Mouse (Mus musculus) hindbrain, embryonic 16.5 days (tissue): Measurements from ENCODE around the gene Ccdc18. TPM values are rescaled to one million over a fixed set of nuclear protein-coding genes. Genes with fewer than 3 reads are reported as not detected.
"Not testable (repeated sequence)": the region's sequence is repeated elsewhere in the genome, so short reads cannot be mapped to it uniquely, and the experiment has no call there.

Experiments
- ATAC-seq: fragments of 200-750 bp; cut with Nextera tagmentation; 2 replicates; pipeline ENCODE4 v1.8.0; 2017; ENCODE audit warnings: moderate TSS enrichment, moderate library complexity
- H3K27ac ChIP-seq: fragments of 300-500 bp; sonication (generic); 2 replicates; pipeline ENCODE4 v1.5.1; 2014; ENCODE audit warnings: low read depth, mild to moderate bottlenecking, control low read depth, low read length, moderate library complexity
- H3K27me3 ChIP-seq: fragments of 300-500 bp; sonication (generic); replicated peaks from 2 replicates; pipeline ENCODE4 v1.6.1; 2014; ENCODE audit warnings: low read length; ENCODE audit not compliant: control insufficient read depth, insufficient read depth
- H3K36me3 ChIP-seq: fragments of 300-500 bp; sonication (generic); 2 replicates; pipeline ENCODE4 v1.6.1; 2014; ENCODE audit warnings: mild to moderate bottlenecking, low read length, moderate library complexity, mixed read lengths; ENCODE audit not compliant: control insufficient read depth, insufficient read depth
- H3K4me1 ChIP-seq: fragments of 300-500 bp; sonication (generic); 2 replicates; pipeline ENCODE4 v1.6.1; 2014; ENCODE audit warnings: low read depth, low read length; ENCODE audit not compliant: control insufficient read depth, insufficient read depth
- H3K4me2 ChIP-seq: fragments of 300-500 bp; sonication (generic); 2 replicates; pipeline ENCODE4 v1.6.1; 2014; ENCODE audit warnings: mild to moderate bottlenecking, low read length, control low read depth, moderate library complexity
- H3K4me3 ChIP-seq: fragments of 300-500 bp; sonication (generic); 2 replicates; pipeline ENCODE4 v1.5.1; 2014; ENCODE audit warnings: mild to moderate bottlenecking, low read length, control low read depth, moderate library complexity
- H3K9ac ChIP-seq: fragments of 300-500 bp; sonication (generic); 2 replicates; pipeline ENCODE4 v1.6.1; 2014; ENCODE audit warnings: low read depth, mild to moderate bottlenecking, control low read depth, low read length, moderate library complexity
- H3K9me3 ChIP-seq: fragments of 300-500 bp; sonication (generic); 2 replicates; pipeline ENCODE4 v1.6.1; 2014; ENCODE audit warnings: mild to moderate bottlenecking, low read length, moderate library complexity; ENCODE audit not compliant: control insufficient read depth
- WGBS: fragments of 180-500 bp; shearing (Covaris S2); extraction: QIAGEN DNeasy Blood & Tissue Kit; methylation state at CpG from one replicate; pipeline ENCODE4 v1.1.7; 2014; 5-methylcytosine and 5-hydroxymethylcytosine counted together
- polyA plus RNA-seq: library from polyadenylated mRNA; unstranded; fragments of >200 nt; fragmentation: Nextera tagmentation; extraction: Ambion mirVana; gene quantifications from 2 replicates; pipeline ENCODE4 v1.2.1, GENCODE M21; 2015

Gene Ccdc18
- polyA plus RNA-seq, 1 experiment from 2014 or later: 3.1 TPM

GRCm38 (mm10) chr5:108226159-108226558 lies 93.5 kb downstream of the Ccdc18 start:
- no peaks in the 10 kb centered on the region for H3K36me3 ChIP-seq
- ATAC-seq: no peak
- no peak overlapping the region for H3K9ac ChIP-seq
- H3K27me3 ChIP-seq: no peaks in the 10 kb centered on the region
- no peak overlapping the region for H3K27ac ChIP-seq
- H3K4me1 ChIP-seq: no peaks in the 10 kb centered on the region
- no peaks in the 10 kb centered on the region for H3K9me3 ChIP-seq
- H3K4me2 ChIP-seq: no peak overlapping the region
- H3K4me3 ChIP-seq: no peak overlapping the region

GRCm38 (mm10) chr5:108246314-108246765 lies 113.7 kb downstream of the Ccdc18 start:
- H3K4me1 ChIP-seq: no peaks in the 10 kb centered on the region
- H3K4me3 ChIP-seq: no peak overlapping the region
- no peak overlapping the region for H3K9ac ChIP-seq
- no peaks in the 10 kb centered on the region for H3K27me3 ChIP-seq
- no peak for ATAC-seq
- H3K9me3 ChIP-seq: no peaks in the 10 kb centered on the region
- no peaks in the 10 kb centered on the region for H3K36me3 ChIP-seq
- WGBS: 63% methylated on average over 3 of the region's 3 CpGs
- H3K27ac ChIP-seq: no peak overlapping the region
- H3K4me2 ChIP-seq: no peak overlapping the region

- Histone ChIP-seq H3K4me3 (no peak overlapping the region), H3K9me3 (no peaks in the 10 kb centered on the region), H3K27ac (no peak overlapping the region), H3K4me1 (no peaks in the 10 kb centered on the region), H3K4me2 (no peak overlapping the region), H3K9ac (no peak overlapping the region), H3K36me3 (no peaks in the 10 kb centered on the region), H3K27me3 (no peaks in the 10 kb centered on the region)
- WGBS: 62% methylated on average over 2 of the region's 2 CpGs
- no peak for ATAC-seq
These were observed 117.4 kb downstream of the Ccdc18 start for GRCm38 (mm10) chr5:108250033-108250432.

GRCm38 (mm10) chr5:108255259-108255658 lies 122.6 kb downstream of the Ccdc18 start:
- H3K4me2 ChIP-seq: no peak overlapping the region
- H3K9me3 ChIP-seq: no peaks in the 10 kb centered on the region
- ATAC-seq: no peak
- H3K4me1 ChIP-seq: no peaks in the 10 kb centered on the region
- H3K27me3 ChIP-seq: no peaks in the 10 kb centered on the region
- no peak overlapping the region for H3K4me3 ChIP-seq
- no peak overlapping the region for H3K27ac ChIP-seq
- H3K36me3 ChIP-seq: no peaks in the 10 kb centered on the region
- no peak overlapping the region for H3K9ac ChIP-seq
- 83% methylated on average over 5 of the region's 5 CpGs for WGBS

- Histone ChIP-seq H3K4me3 (no peak overlapping the region), H3K4me2 (peak overlapping the region; percentile 12), H3K27me3 (no peaks in the 10 kb centered on the region), H3K27ac (no peak overlapping the region; the same call in 1 of the 2 replicates), H3K4me1 (peaks cover 3% of the 10 kb centered on the region), H3K9me3 (no peaks in the 10 kb centered on the region), H3K9ac (peak overlapping the region; percentile 43; the same call in 1 of the 2 replicates), H3K36me3 (no peaks in the 10 kb centered on the region)
- peak; percentile 89 for ATAC-seq
- 44% methylated on average over 4 of the region's 4 CpGs for WGBS
These were observed 130.0 kb downstream of the Ccdc18 start for GRCm38 (mm10) chr5:108262722-108263121.

GRCm38 (mm10) chr5:108263785-108264184 lies 131.1 kb downstream of the Ccdc18 start:
- not testable (repeated sequence) for H3K9ac ChIP-seq, H3K4me3 ChIP-seq, H3K4me2 ChIP-seq, H3K27me3 ChIP-seq, ATAC-seq, H3K9me3 ChIP-seq, H3K36me3 ChIP-seq, H3K4me1 ChIP-seq, H3K27ac ChIP-seq
- 85% methylated on average over 1 of the region's 1 CpGs for WGBS

GRCm38 (mm10) chr5:108266990-108267389 lies 134.3 kb downstream of the Ccdc18 start:
- no peak for ATAC-seq
- no peaks in the 10 kb centered on the region for H3K36me3 ChIP-seq
- no peak overlapping the region for H3K4me2 ChIP-seq

GRCm38 (mm10) chr5:108268127-108269062 lies 135.7 kb downstream of the Ccdc18 start, which contains the start of gene Dr1:
Gene Dr1 (plus strand): TSS chr5:108268897.
- ATAC-seq: peak; percentile 99
- Histone ChIP-seq H3K9me3 (no peaks in the 10 kb centered on the region), H3K9ac (peak within 1 kb of the TSS; percentile 91), H3K36me3 (no peaks in the 10 kb centered on the region), H3K4me1 (peaks cover 32% of the 10 kb centered on the region), H3K4me3 (peak within 1 kb of the TSS; percentile 73), H3K27ac (peak within 1 kb of the TSS; percentile 90), H3K4me2 (peak within 1 kb of the TSS; percentile 86), H3K27me3 (no peaks in the 10 kb centered on the region)
- WGBS: 3% methylated on average over 52 of the region's 55 CpGs

More at GRCm38 (mm10) chr5:108266990-108267389, 134.3 kb downstream of the Ccdc18 start:
- no peak overlapping the region for H3K4me3 ChIP-seq
- no peak overlapping the region for H3K9ac ChIP-seq
- H3K27ac ChIP-seq: no peak overlapping the region
- peaks cover 26% of the 10 kb centered on the region for H3K4me1 ChIP-seq
- no peaks in the 10 kb centered on the region for H3K9me3 ChIP-seq
- no peaks in the 10 kb centered on the region for H3K27me3 ChIP-seq

- Histone ChIP-seq H3K9me3 (no peaks in the 10 kb centered on the region), H3K36me3 (no peaks in the 10 kb centered on the region), H3K4me3 (peak overlapping the region; percentile 73), H3K27me3 (no peaks in the 10 kb centered on the region), H3K27ac (peak overlapping the region; percentile 90), H3K4me1 (peaks cover 32% of the 10 kb centered on the region), H3K4me2 (peak overlapping the region; percentile 86), H3K9ac (peak overlapping the region; percentile 91)
- peak; percentile 79 for ATAC-seq
- WGBS: under 1% methylated on average over 32 of the region's 44 CpGs
These were observed 136.6 kb downstream of the Ccdc18 start for GRCm38 (mm10) chr5:108269063-108269810.
